Mouse (Mus musculus) thymus, adult 2 months (tissue): Measurements from ENCODE around the gene Ptpn1.

Source experiments
- CTCF ChIP-seq: fragments of 200-500 bp; IDR thresholded peaks from 2 replicates; pipeline ENCODE4 v1.5.1; 2012; ENCODE audit warnings: mild to moderate bottlenecking, control low read depth, low read length, moderate library complexity, borderline replicate concordance; ENCODE audit not compliant: control insufficient read depth, poor library complexity, insufficient read depth; ENCODE audit errors: extremely low read depth
- POLR2A ChIP-seq: fragments of 200-500 bp; IDR thresholded peaks from 2 replicates; pipeline ENCODE4 v1.6.1; 2012; ENCODE audit warnings: mild to moderate bottlenecking, low read length, control low read depth, moderate library complexity; ENCODE audit not compliant: control insufficient read depth, poor library complexity, insufficient read depth; ENCODE audit errors: extremely low read depth

DNA sequence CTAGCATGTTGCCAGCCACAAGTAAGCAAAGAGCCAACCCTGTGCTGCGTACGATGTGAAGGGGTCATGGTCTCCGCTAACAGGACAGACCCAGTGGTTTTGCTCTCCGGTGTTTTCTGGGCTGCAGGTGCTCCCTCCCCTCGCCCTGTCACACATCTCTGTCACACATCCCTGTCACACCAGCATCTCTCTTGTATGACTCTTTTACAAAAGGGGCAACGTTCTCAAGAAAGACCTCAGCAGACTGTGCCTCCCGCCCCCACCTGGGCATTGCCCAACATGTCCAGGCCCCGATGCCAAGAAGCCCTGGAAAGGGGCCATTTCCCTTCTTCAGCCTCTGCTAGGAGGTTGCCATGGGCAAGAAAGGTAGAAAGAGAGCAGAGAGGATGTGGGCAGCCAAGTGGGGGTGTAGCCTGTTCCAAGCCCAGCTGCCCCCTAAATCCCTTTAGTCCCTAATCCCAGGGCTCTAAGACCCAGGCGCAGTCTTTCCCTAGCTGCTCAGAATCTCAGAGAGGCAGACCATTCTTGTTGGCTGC is 10.8 kb upstream of the Ptpn1 start:
- no peak for TF ChIP-seq CTCF
- TF ChIP-seq POLR2A = no peak
